ENCODE assay signal across 20 mouse cellular contexts in the genomic region with DNA sequence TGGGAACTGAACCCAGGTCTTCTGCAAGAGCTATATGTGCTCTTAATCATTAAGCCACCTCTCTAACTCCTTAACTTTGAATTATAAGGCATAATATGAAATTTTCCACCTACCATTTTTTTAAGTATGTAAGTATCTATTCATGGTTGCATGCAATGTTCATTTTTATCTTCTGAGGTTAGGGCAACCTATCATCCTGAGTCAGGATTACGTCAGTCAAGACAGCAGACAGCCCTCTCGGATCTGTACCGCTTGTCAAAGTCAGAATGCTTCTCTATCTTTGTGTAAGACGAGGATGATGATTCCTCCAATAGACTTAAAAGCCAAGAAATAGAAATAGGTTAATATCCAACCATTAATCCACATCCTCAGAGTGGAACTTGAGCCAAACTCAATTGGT.
"Had no signal": no experiment of that assay in that cellular context is flagged by ENCODE, and none has a peak within 500 bp of the region (broad histone marks: within the 10 kb centered on the region; RNA-seq: fewer than 3 reads in every experiment).

No protein-coding gene starts in this region.

- H3K9ac ChIP-seq: limb, embryonic 12.5 days; limb, embryonic 15.5 days; liver, embryonic 14.5 days; liver, postnatal 0 days; lung, embryonic 14.5 days; midbrain, embryonic 13.5 days had no signal

- DNase-seq: kidney, adult 2 months; kidney, postnatal 25 days; left cerebral cortex, postnatal 4 days; liver, postnatal 0 days; lung, embryonic 14.5 days; right cerebral cortex, postnatal 14 days; right cerebral cortex, postnatal 4 days; thymus, adult 2 months; thymus, postnatal 14 days; thymus, postnatal 4 days had no signal

- ATAC-seq: lung, postnatal 0 days; midbrain, embryonic 13.5 days; midbrain, embryonic 16.5 days had no signal

- H3K4me2 ChIP-seq: limb, embryonic 12.5 days; limb, embryonic 15.5 days; liver, embryonic 11.5 days; lung, embryonic 14.5 days; midbrain, embryonic 13.5 days had no signal

- H3K27ac ChIP-seq: kidney, postnatal 0 days; limb, embryonic 12.5 days; limb, embryonic 15.5 days; liver, embryonic 14.5 days; midbrain, embryonic 10.5 days; midbrain, embryonic 13.5 days; stomach, postnatal 0 days had no signal

- H3K4me1 ChIP-seq: limb, embryonic 12.5 days; limb, embryonic 15.5 days; midbrain, embryonic 10.5 days; midbrain, embryonic 13.5 days had no signal

- H3K4me3 ChIP-seq: limb, embryonic 12.5 days; limb, embryonic 15.5 days; midbrain, embryonic 10.5 days; midbrain, embryonic 13.5 days had no signal

- H3K27me3 ChIP-seq: limb, embryonic 12.5 days; limb, embryonic 15.5 days; midbrain, embryonic 13.5 days had no signal

- H3K9me3 ChIP-seq: limb, embryonic 12.5 days; limb, embryonic 15.5 days; midbrain, embryonic 10.5 days; midbrain, embryonic 13.5 days had no signal

- H3K36me3 ChIP-seq: limb, embryonic 12.5 days; limb, embryonic 15.5 days; midbrain, embryonic 10.5 days; midbrain, embryonic 13.5 days had no signal
